Mouse (Mus musculus) cerebral cortex, adult 2 months (tissue): ENCODE measurements around the gene Mpp6.

Experiments
- WGBS: fragments of 180-500 bp; shearing (Covaris S2); methylation state at CpG from one replicate; pipeline ENCODE4 v1.1.7; 2018; 5-methylcytosine and 5-hydroxymethylcytosine counted together

Gene Mpp6

GRCm38 (mm10) chr6:50109757-50110378 is at the start of gene Mpp6:
TSS of gene Mpp6 (plus strand) at chr6:50110241.
- under 1% methylated on average over 71 of the region's 74 CpGs for WGBS

- WGBS: 88% methylated on average over 6 of the region's 6 CpGs
These were observed 43.9 kb upstream of the Mpp6 start for GRCm38 (mm10) chr6:50066172-50066571.

DNA sequence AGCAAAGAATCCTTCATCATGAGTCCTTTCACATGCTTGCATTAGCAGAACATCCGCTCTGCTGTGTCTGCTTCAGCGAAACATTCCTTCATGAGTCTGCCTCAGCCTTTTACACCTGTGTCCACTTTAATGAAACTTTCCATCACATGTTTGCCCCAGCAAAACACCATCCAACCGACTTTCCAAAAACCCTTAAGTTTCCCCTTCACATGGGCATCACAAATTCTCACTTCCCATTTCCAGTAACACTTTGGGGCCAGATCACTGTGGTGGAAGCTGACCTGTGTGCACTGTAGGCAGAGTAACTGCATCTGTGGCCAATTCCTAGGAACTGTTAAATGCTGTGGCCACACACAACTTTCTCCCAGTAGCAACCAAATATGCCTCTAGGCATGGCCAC is 34.8 kb upstream of the Mpp6 start:
- 89% methylated on average over 3 of the region's 3 CpGs for WGBS

GRCm38 (mm10) chr6:50076473-50076872 is 33.6 kb upstream of the Mpp6 start:
- 77% methylated on average over 2 of the region's 2 CpGs for WGBS

DNA sequence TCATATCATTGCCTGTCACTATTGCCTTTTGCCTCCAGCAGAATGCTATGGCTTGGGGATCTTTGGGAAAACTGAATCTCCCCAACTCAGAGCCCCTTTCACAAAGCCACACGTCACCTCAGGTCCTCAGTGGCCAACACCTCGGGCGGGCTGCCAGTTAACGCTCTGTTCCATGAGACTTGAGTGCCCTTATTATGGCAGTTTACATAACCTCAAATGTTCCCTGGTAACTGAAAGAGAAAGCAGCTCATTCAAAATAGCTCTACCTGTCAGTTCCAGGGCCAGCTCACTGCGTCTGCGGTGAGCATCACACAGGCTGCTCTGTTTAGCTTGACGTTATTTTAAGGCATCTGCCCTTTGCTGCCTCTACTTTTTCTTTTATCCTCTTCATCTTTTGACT is 29.6 kb upstream of the Mpp6 start:
- 69% methylated on average over 7 of the region's 7 CpGs for WGBS

GRCm38 (mm10) chr6:50085206-50085605 is 24.8 kb upstream of the Mpp6 start:
- 70% methylated on average over 4 of the region's 4 CpGs for WGBS

- 91% methylated on average over 5 of the region's 5 CpGs for WGBS
These were observed 20.7 kb upstream of the Mpp6 start for GRCm38 (mm10) chr6:50089333-50089732.

DNA sequence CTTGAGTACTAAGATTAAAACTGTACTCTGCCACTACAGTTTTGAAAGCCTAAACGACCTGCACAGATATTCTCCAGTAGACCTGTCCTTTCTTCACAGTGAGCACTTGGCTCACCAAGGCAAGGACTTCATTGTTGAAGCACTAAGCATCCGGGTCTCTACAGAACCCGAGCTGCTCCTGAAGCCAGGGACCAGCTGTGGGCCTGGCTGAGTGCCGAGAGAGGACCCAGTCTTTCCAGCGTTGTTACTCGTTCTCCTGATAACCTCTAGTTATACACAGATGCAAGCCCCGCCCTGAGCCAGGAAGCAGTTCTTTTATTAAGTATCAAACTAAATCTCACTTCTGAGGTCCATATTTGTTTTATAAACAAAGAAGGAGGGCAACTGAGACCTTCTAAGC is 19.8 kb upstream of the Mpp6 start:
- whole genome bisulfite sequencing: 74% methylated on average over 7 of the region's 7 CpGs

- 68% methylated on average over 7 of the region's 7 CpGs for WGBS
These were observed 18.4 kb upstream of the Mpp6 start for GRCm38 (mm10) chr6:50091462-50092154.

DNA sequence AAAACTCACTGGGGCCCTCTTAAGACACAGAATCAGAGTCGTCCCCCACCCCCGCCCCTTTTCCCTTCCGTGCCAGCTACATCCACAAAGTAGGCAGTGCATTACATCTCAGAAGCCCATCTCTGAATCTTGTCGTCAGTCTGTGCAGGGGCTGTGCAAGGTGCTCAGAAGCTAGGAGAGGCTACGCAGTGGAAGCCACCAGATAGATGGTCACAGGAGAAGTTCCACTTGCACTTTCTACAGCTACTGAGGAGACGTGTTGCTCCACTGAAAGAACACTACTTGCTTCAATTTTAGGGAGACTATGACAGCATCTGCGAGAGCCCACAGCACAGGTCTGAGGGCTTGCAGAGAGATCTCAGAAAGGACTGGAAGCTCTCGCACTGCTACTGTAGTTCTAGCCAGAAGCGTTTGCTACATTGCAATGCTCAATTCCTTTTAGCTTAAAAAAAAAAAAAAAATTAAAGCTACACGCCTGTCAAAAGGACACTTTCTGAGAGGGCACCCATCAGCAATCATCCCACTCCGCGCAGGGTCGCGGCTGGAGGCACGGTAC is 762 bp upstream of the Mpp6 start:
- 4% methylated on average over 15 of the region's 15 CpGs for WGBS

DNA sequence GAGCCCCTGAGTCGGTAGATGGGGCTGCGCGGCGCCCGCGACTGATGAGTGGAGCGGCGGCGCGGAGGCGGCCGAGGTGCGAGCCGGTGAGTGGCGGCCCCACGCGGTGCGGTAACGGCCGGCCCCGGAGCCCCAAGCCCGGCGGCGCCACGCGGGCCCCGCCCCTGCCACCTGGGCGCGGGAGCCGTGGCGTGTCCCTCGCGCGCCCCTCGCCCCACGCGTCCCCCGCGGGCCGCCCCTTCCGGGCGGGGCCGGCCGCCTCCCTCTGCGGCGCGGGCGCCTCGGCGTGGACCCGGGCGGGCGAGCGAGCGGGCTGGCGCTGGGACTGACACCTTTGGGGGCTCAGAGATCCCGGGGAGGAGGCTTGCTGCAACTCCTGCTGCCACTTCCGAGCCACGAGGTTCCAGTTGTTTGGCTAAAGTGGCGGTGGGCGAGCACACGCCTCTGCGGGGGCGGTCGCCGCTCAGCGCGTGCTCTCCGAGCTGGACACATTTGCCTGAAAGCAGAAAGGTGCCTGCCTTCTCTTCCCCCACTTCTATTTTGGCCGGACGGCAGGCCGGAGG is 419 bp downstream of the Mpp6 start:
- WGBS: under 1% methylated on average over 50 of the region's 72 CpGs

GRCm38 (mm10) chr6:50111111-50111655 is 1.1 kb downstream of the Mpp6 start:
- WGBS: 18% methylated on average over 6 of the region's 6 CpGs

DNA sequence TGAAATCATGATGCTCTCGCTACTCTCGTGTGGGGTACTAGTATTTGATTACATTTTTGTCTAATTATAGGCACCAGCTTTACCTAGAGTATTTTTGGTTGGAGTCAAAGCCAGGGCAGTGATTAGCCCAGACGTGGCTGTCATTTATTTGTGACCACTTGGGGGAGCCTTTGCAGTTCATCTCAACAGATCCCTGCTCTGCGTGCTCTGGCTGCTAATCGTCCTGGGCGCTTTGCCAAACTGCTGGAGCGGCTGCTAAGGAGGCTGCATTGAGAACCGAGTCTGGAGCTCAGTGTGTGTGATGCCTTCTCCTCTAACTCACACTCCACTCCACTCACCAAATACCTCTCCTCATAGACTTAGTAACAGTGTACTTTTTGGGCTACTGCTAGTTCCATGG is 2.7 kb downstream of the Mpp6 start:
- WGBS: 0% methylated on average over 8 of the region's 8 CpGs

- WGBS: 62% methylated on average over 6 of the region's 6 CpGs
These were observed 4.2 kb downstream of the Mpp6 start for GRCm38 (mm10) chr6:50114280-50114679.

GRCm38 (mm10) chr6:50120931-50121330 is 10.9 kb downstream of the Mpp6 start:
- WGBS: 86% methylated on average over 1 of the region's 1 CpGs

GRCm38 (mm10) chr6:50122835-50123234 is 12.8 kb downstream of the Mpp6 start:
- WGBS: 94% methylated on average over 4 of the region's 4 CpGs

DNA sequence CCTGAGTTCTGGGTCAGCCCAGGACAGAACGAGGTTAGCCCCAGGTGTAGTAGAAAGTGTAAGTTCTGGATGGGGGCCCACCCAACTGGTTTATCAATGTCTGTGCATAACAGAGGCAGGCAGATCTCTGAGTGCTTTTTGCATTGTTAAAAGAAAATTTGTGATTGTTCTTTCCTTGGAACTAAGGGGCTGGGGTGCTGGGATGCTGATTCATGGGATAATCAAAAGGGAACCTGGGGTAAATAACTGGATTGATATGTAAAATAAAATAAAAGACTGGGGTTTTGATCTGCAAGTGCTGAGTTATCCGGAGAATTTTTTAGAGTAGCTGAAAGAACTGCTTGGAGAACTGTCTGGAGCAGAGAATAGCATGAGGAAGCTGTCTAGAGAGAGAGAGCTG is 14.2 kb downstream of the Mpp6 start:
- 60% methylated on average over 2 of the region's 2 CpGs for WGBS

- WGBS: 81% methylated on average over 2 of the region's 2 CpGs
These were observed 16.3 kb downstream of the Mpp6 start for GRCm38 (mm10) chr6:50126331-50126730.

DNA sequence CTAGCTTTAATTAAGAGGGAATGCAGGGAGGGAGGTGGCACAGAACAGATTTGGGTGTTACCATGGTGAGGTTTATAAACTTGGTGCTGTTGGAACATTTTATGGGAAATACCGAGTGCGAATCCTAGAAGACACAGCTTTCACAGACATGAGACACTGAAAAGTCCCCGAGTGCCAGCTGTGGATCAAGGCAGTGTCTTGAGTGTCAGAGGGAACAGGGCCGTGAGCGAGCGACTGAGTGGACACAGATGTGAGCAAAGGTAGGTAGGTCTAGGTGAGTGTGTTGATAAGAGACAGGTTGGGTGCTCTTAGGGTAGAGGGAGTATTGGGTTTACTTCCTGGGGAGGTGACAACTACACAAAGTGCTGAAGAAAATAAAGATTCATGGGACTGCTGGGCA is 17.5 kb downstream of the Mpp6 start:
- WGBS: 73% methylated on average over 6 of the region's 6 CpGs

DNA sequence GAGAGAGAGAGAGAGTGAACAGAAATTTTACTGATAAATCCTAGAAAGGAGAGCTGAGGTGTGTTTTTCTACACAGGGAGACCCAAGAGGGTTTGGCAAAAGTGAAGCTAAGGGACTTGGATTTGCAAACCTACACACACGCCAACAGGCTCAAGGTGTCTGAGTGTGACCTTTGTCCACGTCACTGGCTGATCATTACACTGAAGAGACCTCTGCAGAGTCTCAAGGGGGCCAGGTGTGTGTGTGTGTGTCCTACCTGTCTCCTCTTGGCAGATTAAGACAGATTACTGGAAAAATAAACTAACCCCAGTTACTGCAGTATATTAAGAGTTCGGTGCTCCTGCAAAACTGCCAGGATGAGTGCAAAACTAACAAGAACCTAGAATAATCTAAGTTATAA is 27.6 kb downstream of the Mpp6 start:
- WGBS: 95% methylated on average over 3 of the region's 3 CpGs

GRCm38 (mm10) chr6:50139526-50139925 is 29.5 kb downstream of the Mpp6 start:
- 75% methylated on average over 3 of the region's 3 CpGs for WGBS

GRCm38 (mm10) chr6:50149378-50149777 is 39.3 kb downstream of the Mpp6 start:
- 79% methylated on average over 4 of the region's 4 CpGs for WGBS

DNA sequence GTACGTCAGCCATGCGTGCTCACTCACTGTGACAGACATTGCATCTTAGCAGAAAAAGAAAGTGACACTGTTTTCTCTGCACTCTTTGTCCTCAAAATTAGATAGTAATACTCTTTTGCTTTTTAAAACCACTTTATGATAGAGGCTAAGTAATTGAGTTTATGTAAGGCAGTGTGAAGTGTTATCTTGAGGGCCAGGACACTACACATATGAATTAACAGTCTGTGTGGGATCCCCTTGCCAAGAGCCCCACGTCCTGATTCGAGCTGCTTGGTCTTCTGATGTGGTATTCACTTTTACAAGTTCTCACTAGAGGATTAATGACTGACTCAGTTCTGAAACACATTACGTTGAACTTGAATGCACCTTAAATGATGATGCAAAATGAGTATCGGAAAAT is 49.8 kb downstream of the Mpp6 start:
- WGBS: 74% methylated on average over 6 of the region's 6 CpGs
